Mouse (Mus musculus) neural tube, embryonic 15.5 days (tissue): Measurements from ENCODE around the gene Fcnb. TPM values are rescaled to one million over a fixed set of nuclear protein-coding genes. Genes with fewer than 3 reads are reported as not detected.
A peak's percentile ranks its signal among the peaks of the same experiment; 100 is the strongest.

Experiments
- ATAC-seq: fragments of 200-750 bp; cut with Nextera tagmentation; 2 replicates; pipeline ENCODE4 v1.8.0; 2017; ENCODE audit warnings: mild to moderate bottlenecking, moderate TSS enrichment, moderate library complexity; ENCODE audit not compliant: low FRiP score
- H3K27ac ChIP-seq: fragments of 300-500 bp; sonication (generic); replicated peaks from 2 replicates; pipeline ENCODE4 v1.5.1; 2015; ENCODE audit warnings: mild to moderate bottlenecking, inconsistent platforms
- H3K27me3 ChIP-seq: fragments of 300-500 bp; sonication (generic); replicated peaks from 2 replicates; pipeline ENCODE4 v1.6.1; 2015; ENCODE audit warnings: inconsistent platforms
- H3K36me3 ChIP-seq: fragments of 300-500 bp; sonication (generic); 2 replicates; pipeline ENCODE4 v1.6.1; 2015; ENCODE audit warnings: inconsistent platforms
- H3K4me1 ChIP-seq: fragments of 300-500 bp; sonication (generic); 2 replicates; pipeline ENCODE4 v1.6.1; 2015; ENCODE audit warnings: inconsistent platforms
- H3K4me2 ChIP-seq: fragments of 300-500 bp; sonication (generic); 2 replicates; pipeline ENCODE4 v1.6.1; 2015; ENCODE audit warnings: inconsistent platforms, mild to moderate bottlenecking, moderate library complexity
- H3K4me3 ChIP-seq: fragments of 300-500 bp; sonication (generic); replicated peaks from 2 replicates; pipeline ENCODE4 v1.5.1; 2015; ENCODE audit warnings: mild to moderate bottlenecking, inconsistent platforms
- H3K9ac ChIP-seq: fragments of 300-500 bp; sonication (generic); replicated peaks from 2 replicates; pipeline ENCODE4 v1.6.1; 2015; ENCODE audit warnings: mild to moderate bottlenecking, inconsistent platforms
- H3K9me3 ChIP-seq: fragments of 300-500 bp; sonication (generic); replicated peaks from 2 replicates; pipeline ENCODE4 v1.6.1; 2016; ENCODE audit warnings: inconsistent platforms
- WGBS: fragments of 180-500 bp; shearing (Covaris S2); methylation state at CpG from one replicate; pipeline ENCODE4 v1.1.7; 2015; ENCODE audit warnings: mixed read lengths; 5-methylcytosine and 5-hydroxymethylcytosine counted together
- polyA plus RNA-seq: library from polyadenylated mRNA; unstranded; fragments of >200 nt; fragmentation: Nextera tagmentation; extraction: Ambion mirVana; gene quantifications from 2 replicates; pipeline ENCODE4 v1.2.1, GENCODE M21; 2015

Fcnb gene
- polyA plus RNA-seq, 1 experiment from 2014 or later, result not detected

GRCm38 (mm10) chr2:28068537-28068878 lies 16.2 kb downstream of the Fcnb start:
- Histone ChIP-seq H3K4me1 (peaks cover 18% of the 10 kb centered on the region), H3K4me3 (no peak overlapping the region), H3K9me3 (no peaks in the 10 kb centered on the region), H3K4me2 (no peak overlapping the region), H3K9ac (no peak overlapping the region), H3K36me3 (no peaks in the 10 kb centered on the region), H3K27ac (no peak overlapping the region), H3K27me3 (no peaks in the 10 kb centered on the region)
- 45% methylated on average over 9 of the region's 9 CpGs for WGBS
- no peak for ATAC-seq

- no peak for ATAC-seq
- H3K9me3 ChIP-seq, result no peaks in the 10 kb centered on the region
- H3K4me3 ChIP-seq, result no peak overlapping the region
- H3K27ac ChIP-seq, result no peak overlapping the region
- H3K27me3 ChIP-seq, result no peaks in the 10 kb centered on the region
- no peak overlapping the region for H3K4me2 ChIP-seq
- peaks cover 18% of the 10 kb centered on the region for H3K4me1 ChIP-seq
- WGBS, result 63% methylated on average over 2 of the region's 2 CpGs
- H3K36me3 ChIP-seq, result no peaks in the 10 kb centered on the region
- no peak overlapping the region for H3K9ac ChIP-seq
Measured at GRCm38 (mm10) chr2:28067821-28068536, 16.7 kb downstream of the Fcnb start.

- H3K9me3 ChIP-seq, result no peaks in the 10 kb centered on the region
- H3K27ac ChIP-seq, result peak overlapping the region; percentile 30; the same call in 1 of the 2 replicates
- H3K27me3 ChIP-seq, result no peaks in the 10 kb centered on the region
- no peak overlapping the region for H3K9ac ChIP-seq
- ATAC-seq, result no peak
- no peak overlapping the region for H3K4me2 ChIP-seq
- peaks cover 18% of the 10 kb centered on the region for H3K4me1 ChIP-seq
- H3K4me3 ChIP-seq, result no peak overlapping the region
- H3K36me3 ChIP-seq, result no peaks in the 10 kb centered on the region
- WGBS, result 41% methylated on average over 6 of the region's 6 CpGs
Measured at GRCm38 (mm10) chr2:28067175-28067574, 17.5 kb downstream of the Fcnb start.

GRCm38 (mm10) chr2:28066686-28067085 lies 18.0 kb downstream of the Fcnb start:
- no peaks in the 10 kb centered on the region for H3K36me3 ChIP-seq
- H3K9ac ChIP-seq, result no peak overlapping the region
- no peak for ATAC-seq
- no peak overlapping the region for H3K4me2 ChIP-seq
- H3K27ac ChIP-seq, result peak overlapping the region; percentile 30; the same call in 1 of the 2 replicates
- no peak overlapping the region for H3K4me3 ChIP-seq
- no peaks in the 10 kb centered on the region for H3K27me3 ChIP-seq
- H3K9me3 ChIP-seq, result no peaks in the 10 kb centered on the region
- H3K4me1 ChIP-seq, result peaks cover 18% of the 10 kb centered on the region
- WGBS, result 77% methylated on average over 5 of the region's 5 CpGs

GRCm38 (mm10) chr2:28065081-28065651 lies 19.5 kb downstream of the Fcnb start:
- WGBS, result 87% methylated on average over 5 of the region's 5 CpGs

GRCm38 (mm10) chr2:28064339-28065080 lies 20.2 kb downstream of the Fcnb start:
- Histone ChIP-seq H3K4me2 (no peak overlapping the region), H3K27ac (no peak overlapping the region), H3K36me3 (no peaks in the 10 kb centered on the region), H3K9ac (no peak overlapping the region), H3K4me3 (no peak overlapping the region), H3K27me3 (no peaks in the 10 kb centered on the region), H3K4me1 (peaks cover 18% of the 10 kb centered on the region), H3K9me3 (no peaks in the 10 kb centered on the region)
- ATAC-seq, result no peak
- 80% methylated on average over 7 of the region's 7 CpGs for WGBS

More at GRCm38 (mm10) chr2:28065081-28065651, 19.5 kb downstream of the Fcnb start:
- Histone ChIP-seq H3K9me3 (no peaks in the 10 kb centered on the region), H3K27me3 (no peaks in the 10 kb centered on the region), H3K4me1 (peaks cover 18% of the 10 kb centered on the region), H3K4me2 (no peak overlapping the region), H3K9ac (no peak overlapping the region), H3K27ac (no peak overlapping the region), H3K4me3 (no peak overlapping the region), H3K36me3 (no peaks in the 10 kb centered on the region)
- no peak for ATAC-seq

- H3K27me3 ChIP-seq, result no peaks in the 10 kb centered on the region
- H3K36me3 ChIP-seq, result no peaks in the 10 kb centered on the region
- no peak for ATAC-seq
- no peak overlapping the region for H3K4me3 ChIP-seq
- peaks cover 17% of the 10 kb centered on the region for H3K4me1 ChIP-seq
- H3K27ac ChIP-seq, result no peak overlapping the region
- H3K9me3 ChIP-seq, result no peaks in the 10 kb centered on the region
- H3K4me2 ChIP-seq, result no peak overlapping the region
- WGBS, result 92% methylated on average over 4 of the region's 4 CpGs
- no peak overlapping the region for H3K9ac ChIP-seq
Measured at GRCm38 (mm10) chr2:28063711-28064338, 20.9 kb downstream of the Fcnb start.

- 92% methylated on average over 1 of the region's 1 CpGs for WGBS
- ATAC-seq, result no peak
- Histone ChIP-seq H3K9ac (no peak overlapping the region), H3K27ac (no peak overlapping the region), H3K4me2 (no peak overlapping the region), H3K4me1 (no peaks in the 10 kb centered on the region), H3K9me3 (no peaks in the 10 kb centered on the region), H3K4me3 (no peak overlapping the region), H3K36me3 (no peaks in the 10 kb centered on the region), H3K27me3 (no peaks in the 10 kb centered on the region)
Measured at GRCm38 (mm10) chr2:28059922-28060321, 24.8 kb downstream of the Fcnb start.

- no peak for ATAC-seq
- 79% methylated on average over 7 of the region's 7 CpGs for WGBS
- no peak overlapping the region for H3K27ac ChIP-seq
- H3K4me3 ChIP-seq, result no peak overlapping the region
- H3K4me2 ChIP-seq, result no peak overlapping the region
- H3K27me3 ChIP-seq, result no peaks in the 10 kb centered on the region
- no peaks in the 10 kb centered on the region for H3K4me1 ChIP-seq
- H3K9me3 ChIP-seq, result peaks cover 2% of the 10 kb centered on the region; the same call in 1 of the 2 replicates
- no peak overlapping the region for H3K9ac ChIP-seq
- H3K36me3 ChIP-seq, result no peaks in the 10 kb centered on the region
Measured at GRCm38 (mm10) chr2:28047092-28047491, 37.6 kb downstream of the Fcnb start.

GRCm38 (mm10) chr2:28046311-28046710 lies 38.4 kb downstream of the Fcnb start:
- ATAC-seq, result no peak
- no peak overlapping the region for H3K9ac ChIP-seq

GRCm38 (mm10) chr2:28044920-28045598 lies 39.6 kb downstream of the Fcnb start:
- no peak for ATAC-seq
- Histone ChIP-seq H3K27me3 (no peaks in the 10 kb centered on the region), H3K36me3 (no peaks in the 10 kb centered on the region)

More at GRCm38 (mm10) chr2:28046311-28046710, 38.4 kb downstream of the Fcnb start:
- Histone ChIP-seq H3K36me3 (no peaks in the 10 kb centered on the region), H3K4me2 (no peak overlapping the region), H3K27me3 (no peaks in the 10 kb centered on the region), H3K4me3 (no peak overlapping the region), H3K27ac (no peak overlapping the region), H3K4me1 (no peaks in the 10 kb centered on the region), H3K9me3 (peaks cover 2% of the 10 kb centered on the region; the same call in 1 of the 2 replicates)
- whole genome bisulfite sequencing, result 78% methylated on average over 6 of the region's 6 CpGs

More at GRCm38 (mm10) chr2:28044920-28045598, 39.6 kb downstream of the Fcnb start:
- Histone ChIP-seq H3K27ac (no peak overlapping the region), H3K4me2 (no peak overlapping the region), H3K4me3 (no peak overlapping the region), H3K4me1 (no peaks in the 10 kb centered on the region), H3K9me3 (peaks cover 2% of the 10 kb centered on the region; the same call in 1 of the 2 replicates), H3K9ac (no peak overlapping the region)
- 88% methylated on average over 9 of the region's 9 CpGs for WGBS
